Mouse (Mus musculus) limb, embryonic 11.5 days (tissue): ENCODE measurements around the gene Fh1. TPM values are rescaled to one million over a fixed set of nuclear protein-coding genes. Genes with fewer than 3 reads are reported as not detected.

Experiments
- ATAC-seq: fragments of 200-750 bp; cut with Nextera tagmentation; 2 replicates; pipeline ENCODE4 v1.8.0; 2017; ENCODE audit warnings: low read depth; ENCODE audit not compliant: insufficient number of reproducible peaks, low FRiP score, low TSS enrichment
- DNase-seq: peaks from one replicate; pipeline ENCODE4 v3.0.0-alpha.2; 2015; ENCODE audit warnings: low spot score
- H3K27ac ChIP-seq: fragments of 300-500 bp; sonication (generic); replicated peaks from 2 replicates; pipeline ENCODE4 v1.5.1; 2014; ENCODE audit warnings: low read depth, mild to moderate bottlenecking, low read length
- H3K27me3 ChIP-seq: fragments of 300-500 bp; sonication (generic); 2 replicates; pipeline ENCODE4 v1.6.1; 2014; ENCODE audit warnings: mild to moderate bottlenecking, low read length, mixed read lengths; ENCODE audit not compliant: control insufficient read depth, insufficient read depth
- H3K36me3 ChIP-seq: fragments of 300-500 bp; sonication (generic); 2 replicates; pipeline ENCODE4 v1.6.1; 2014; ENCODE audit warnings: mild to moderate bottlenecking, low read length, moderate library complexity, mixed read lengths; ENCODE audit not compliant: control insufficient read depth, insufficient read depth
- H3K4me1 ChIP-seq: fragments of 300-500 bp; sonication (generic); 2 replicates; pipeline ENCODE4 v1.6.1; 2014; ENCODE audit warnings: low read length, mixed read lengths; ENCODE audit not compliant: control insufficient read depth, insufficient read depth
- H3K4me2 ChIP-seq: fragments of 300-500 bp; sonication (generic); 2 replicates; pipeline ENCODE4 v1.6.1; 2014; ENCODE audit warnings: low read depth, mild to moderate bottlenecking, moderate library complexity; ENCODE audit not compliant: severe bottlenecking
- H3K4me3 ChIP-seq: fragments of 300-500 bp; sonication (generic); 2 replicates; pipeline ENCODE4 v1.5.1; 2014; ENCODE audit warnings: low read depth, low read length
- H3K9ac ChIP-seq: fragments of 300-500 bp; sonication (generic); 2 replicates; pipeline ENCODE4 v1.6.1; 2014; ENCODE audit warnings: mild to moderate bottlenecking, low read length
- H3K9me3 ChIP-seq: fragments of 300-500 bp; sonication (generic); 2 replicates; pipeline ENCODE4 v1.6.1; 2016; ENCODE audit warnings: low read length; ENCODE audit not compliant: control insufficient read depth
- WGBS: fragments of 180-500 bp; shearing (Covaris S2); extraction: QIAGEN DNeasy Blood & Tissue Kit; methylation state at CpG from one replicate; pipeline ENCODE4 v1.1.7; 2014; 5-methylcytosine and 5-hydroxymethylcytosine counted together
- polyA plus RNA-seq: library from polyadenylated mRNA; unstranded; fragments of >200 nt; fragmentation: Nextera tagmentation; extraction: Ambion mirVana; gene quantifications from 2 replicates; pipeline ENCODE4 v1.2.1, GENCODE M21; 2014

The Fh1 gene
- polyA plus RNA-seq, 1 experiment from 2014 or later = 114 TPM

DNA sequence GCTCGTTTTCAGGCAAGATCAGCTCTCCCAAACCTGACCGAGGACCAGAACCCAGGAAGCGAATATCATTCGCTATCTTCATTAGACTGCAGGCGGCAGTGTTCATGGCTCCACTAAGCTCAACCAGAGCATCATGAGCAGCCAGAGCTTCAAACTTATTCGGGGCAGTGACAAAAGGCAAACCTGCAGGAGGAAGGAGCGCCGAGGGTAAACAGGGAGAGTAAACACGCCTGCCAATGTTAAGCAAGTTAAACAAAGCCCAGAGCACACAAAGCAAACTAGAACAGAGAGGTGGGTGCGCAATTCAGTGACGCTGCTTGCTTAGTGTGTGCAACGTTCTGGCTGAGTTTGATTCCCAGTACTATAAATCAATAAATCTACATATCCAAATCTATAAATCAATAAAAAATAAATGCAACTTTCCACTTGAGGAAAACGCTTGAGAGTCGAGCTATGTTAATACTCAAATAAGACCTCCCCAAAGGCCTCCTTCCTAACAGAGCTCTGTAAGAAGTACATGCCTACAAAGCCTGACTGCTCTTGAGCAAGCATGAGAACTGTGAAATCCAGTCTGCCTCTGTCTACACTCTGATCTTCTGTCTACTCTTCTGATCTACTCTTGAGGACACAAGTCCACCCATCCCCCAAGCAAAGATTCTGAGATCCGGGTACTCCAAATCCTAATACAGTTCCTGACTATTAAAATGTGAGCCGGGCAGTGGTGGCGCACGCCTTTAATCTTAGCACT lies 17.4 kb downstream of the Fh1 start:
- Histone ChIP-seq H3K4me3 (no peak overlapping the region), H3K9me3 (no peaks in the 10 kb centered on the region), H3K27ac (no peak overlapping the region), H3K4me2 (no peak overlapping the region), H3K36me3 (peaks cover 5% of the 10 kb centered on the region; the same call in 1 of the 2 replicates), H3K9ac (no peak overlapping the region), H3K4me1 (no peaks in the 10 kb centered on the region), H3K27me3 (no peaks in the 10 kb centered on the region)
- DNase-seq (no peak), ATAC-seq (no peak)
- WGBS = 95% methylated on average over 18 of the region's 18 CpGs

DNA sequence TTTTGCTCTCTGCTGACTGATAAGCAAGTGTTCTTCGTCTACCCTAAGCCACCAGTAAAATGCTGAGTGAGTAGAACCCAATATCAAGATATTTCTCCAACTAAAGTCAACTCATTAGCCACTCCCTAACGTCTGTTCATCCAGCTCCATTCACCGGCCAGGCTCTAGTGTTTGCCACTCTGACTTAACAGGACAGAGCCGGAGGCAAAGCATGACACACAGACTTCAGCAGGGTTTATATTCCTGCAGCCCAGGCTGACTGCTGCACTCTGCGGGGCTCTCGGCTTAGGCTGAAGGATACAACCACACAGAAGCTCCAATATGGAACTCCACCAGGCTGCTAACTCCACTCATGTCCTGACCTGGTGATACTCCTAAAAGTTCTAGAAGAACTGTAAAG lies 18.1 kb downstream of the Fh1 start:
- Histone ChIP-seq H3K4me2 (no peak overlapping the region), H3K36me3 (peaks cover 5% of the 10 kb centered on the region; the same call in 1 of the 2 replicates), H3K9me3 (no peaks in the 10 kb centered on the region), H3K9ac (no peak overlapping the region), H3K27ac (no peak overlapping the region), H3K4me1 (no peaks in the 10 kb centered on the region), H3K4me3 (no peak overlapping the region), H3K27me3 (no peaks in the 10 kb centered on the region)
- 95% methylated on average over 6 of the region's 6 CpGs for whole genome bisulfite sequencing
- ATAC-seq (no peak), DNase-seq (no peak)

DNA sequence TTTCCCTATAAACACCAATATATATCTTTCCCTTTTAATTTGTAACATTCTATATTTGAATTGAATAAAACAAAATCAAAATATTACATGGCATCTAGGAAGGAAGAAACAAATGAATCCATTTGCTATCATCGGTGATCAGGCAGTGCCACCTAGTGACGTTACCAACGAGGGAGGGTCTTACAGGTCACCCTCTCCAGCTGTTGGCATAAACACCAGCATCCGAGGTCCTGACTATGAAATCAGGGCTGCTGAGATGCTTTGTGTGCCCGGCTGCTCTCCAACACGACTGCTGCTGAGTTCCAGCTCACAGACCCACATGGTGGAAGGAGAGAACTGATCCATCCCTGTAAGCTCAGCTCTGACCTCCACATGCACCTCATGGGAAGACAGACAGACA lies 22.0 kb downstream of the Fh1 start:
- H3K4me3 ChIP-seq = no peak overlapping the region
- no peak overlapping the region for H3K4me2 ChIP-seq
- no peaks in the 10 kb centered on the region for H3K9me3 ChIP-seq
- H3K9ac ChIP-seq = no peak overlapping the region
- ATAC-seq (no peak), DNase-seq (no peak)
- no peak overlapping the region for H3K27ac ChIP-seq
- H3K27me3 ChIP-seq = no peaks in the 10 kb centered on the region
- peaks cover 3% of the 10 kb centered on the region; the same call in 1 of the 2 replicates for H3K36me3 ChIP-seq
- 75% methylated on average over 6 of the region's 6 CpGs for WGBS
- H3K4me1 ChIP-seq = no peaks in the 10 kb centered on the region

DNA sequence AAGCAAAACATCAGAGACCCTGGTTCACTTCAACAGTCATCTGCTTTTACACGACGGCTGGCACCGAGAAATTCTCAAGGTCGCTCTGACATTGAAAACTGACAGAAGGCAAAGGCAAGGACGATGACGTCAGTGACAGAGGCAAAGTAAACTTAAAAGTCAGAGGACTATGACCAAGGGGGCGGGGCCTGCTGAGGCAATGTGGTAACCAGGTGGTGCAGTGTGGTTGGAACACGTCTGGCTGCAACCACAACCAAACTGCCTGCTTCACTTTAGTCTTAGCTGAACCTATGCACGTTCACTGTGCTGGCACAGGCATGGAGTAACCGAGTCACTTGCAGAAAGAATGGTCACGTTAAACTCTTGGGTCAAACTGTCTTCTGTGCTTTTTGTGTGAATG lies 23.2 kb downstream of the Fh1 start:
- Histone ChIP-seq H3K27me3 (no peaks in the 10 kb centered on the region), H3K27ac (no peak overlapping the region), H3K4me1 (no peaks in the 10 kb centered on the region), H3K36me3 (peaks cover under 1% of the 10 kb centered on the region; the same call in 1 of the 2 replicates), H3K9me3 (no peaks in the 10 kb centered on the region), H3K4me2 (no peak overlapping the region), H3K9ac (no peak overlapping the region), H3K4me3 (no peak overlapping the region)
- ATAC-seq (no peak), DNase-seq (no peak)
- WGBS = 91% methylated on average over 11 of the region's 11 CpGs

DNA sequence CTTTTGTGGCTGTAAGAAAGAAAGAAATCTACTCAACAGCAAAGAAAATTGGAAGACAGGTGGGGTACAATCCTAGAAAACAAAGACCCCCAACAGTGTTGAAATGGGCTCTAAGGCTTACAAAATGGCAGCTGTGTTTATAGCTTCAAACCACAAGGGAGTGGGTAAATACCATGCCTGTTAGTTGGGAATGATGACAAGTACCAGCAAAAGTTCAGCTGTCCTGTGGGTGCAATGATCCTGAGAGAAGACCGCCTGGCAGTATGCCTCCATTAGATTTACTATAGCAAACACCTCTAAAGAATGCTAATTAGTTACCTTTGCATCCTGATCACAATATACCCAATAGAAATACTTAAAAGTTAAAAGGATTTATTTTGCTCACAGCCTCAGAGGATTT lies 32.6 kb downstream of the Fh1 start:
- Histone ChIP-seq H3K9ac (no peak overlapping the region), H3K4me1 (no peaks in the 10 kb centered on the region), H3K4me3 (no peak overlapping the region), H3K27me3 (no peaks in the 10 kb centered on the region), H3K4me2 (no peak overlapping the region), H3K36me3 (no peaks in the 10 kb centered on the region), H3K9me3 (no peaks in the 10 kb centered on the region), H3K27ac (no peak overlapping the region)
- DNase-seq = no peak
- WGBS = 92% methylated on average over 1 of the region's 1 CpGs
- no peak for ATAC-seq

DNA sequence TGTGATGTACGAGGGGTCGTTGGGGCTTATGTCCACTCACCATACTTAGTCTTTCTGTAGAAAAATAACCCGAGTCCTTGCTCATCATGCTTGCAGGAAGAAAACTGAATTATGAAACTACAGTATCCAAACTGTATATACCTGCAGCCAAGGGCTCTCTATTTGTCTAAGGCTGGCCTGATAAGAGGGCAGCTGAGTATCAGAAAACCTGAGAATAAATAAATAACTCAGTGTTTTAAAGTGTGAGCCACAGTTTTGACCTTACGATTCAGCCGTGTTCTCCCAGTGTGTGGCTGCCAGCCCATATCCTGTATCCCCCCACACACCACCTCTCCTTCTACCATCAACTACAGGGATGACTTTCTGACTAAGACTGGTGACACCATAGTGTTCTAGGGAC lies 38.8 kb downstream of the Fh1 start:
- WGBS = 83% methylated on average over 5 of the region's 5 CpGs
- no peaks in the 10 kb centered on the region for H3K9me3 ChIP-seq
- H3K36me3 ChIP-seq = no peaks in the 10 kb centered on the region
- no peaks in the 10 kb centered on the region for H3K4me1 ChIP-seq
- DNase-seq = no peak
- H3K27me3 ChIP-seq = no peaks in the 10 kb centered on the region
- ATAC-seq = no peak
- H3K4me2 ChIP-seq = no peak overlapping the region
- no peak overlapping the region for H3K27ac ChIP-seq
- H3K9ac ChIP-seq = no peak overlapping the region
- H3K4me3 ChIP-seq = no peak overlapping the region

DNA sequence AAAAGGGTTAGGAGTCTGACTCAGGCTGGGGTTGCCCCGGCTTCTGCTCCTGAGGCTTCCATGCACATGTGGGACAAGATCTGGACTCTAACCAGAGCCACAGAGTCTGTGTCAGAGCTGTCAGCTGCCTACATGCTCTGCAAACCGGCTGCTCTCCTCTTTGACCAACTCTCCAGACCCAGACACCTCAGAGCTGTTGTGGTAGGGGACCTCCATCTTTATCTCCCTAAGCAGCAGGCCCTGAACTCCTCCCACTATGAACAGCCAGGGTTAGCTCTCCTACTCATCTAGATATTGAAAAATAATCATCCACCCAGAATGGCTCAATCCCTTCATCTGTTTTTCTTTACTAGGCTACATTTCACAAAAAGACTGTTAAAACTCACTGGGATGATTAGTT lies 40.2 kb downstream of the Fh1 start:
- no peaks in the 10 kb centered on the region for H3K27me3 ChIP-seq
- no peaks in the 10 kb centered on the region for H3K36me3 ChIP-seq
- ATAC-seq (no peak), DNase-seq (no peak)
- no peaks in the 10 kb centered on the region for H3K9me3 ChIP-seq
- H3K27ac ChIP-seq = no peak overlapping the region
- no peaks in the 10 kb centered on the region for H3K4me1 ChIP-seq
- H3K4me2 ChIP-seq = no peak overlapping the region
- H3K4me3 ChIP-seq = no peak overlapping the region
- 80% methylated on average over 2 of the region's 2 CpGs for WGBS
- no peak overlapping the region for H3K9ac ChIP-seq

DNA sequence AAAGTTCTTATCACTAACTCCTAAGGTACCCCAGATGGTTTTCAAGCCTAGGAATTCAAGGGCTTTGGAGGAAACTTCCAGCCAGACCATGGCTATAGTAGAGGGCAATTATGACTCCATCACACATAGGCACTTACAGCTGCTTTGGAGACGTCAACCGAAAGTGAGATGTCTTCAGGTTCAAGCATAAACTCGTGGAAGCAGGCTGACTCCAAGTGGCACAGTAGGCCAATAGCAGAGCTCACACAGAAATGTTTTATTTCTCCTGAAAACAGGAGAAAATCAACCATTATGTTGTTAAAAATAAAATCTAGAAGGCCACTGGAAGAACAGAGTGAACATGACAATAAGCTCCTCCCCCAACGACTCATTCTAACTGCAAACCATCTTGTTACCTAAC lies 42.6 kb downstream of the Fh1 start:
- WGBS = 83% methylated on average over 4 of the region's 4 CpGs
- Histone ChIP-seq H3K4me2 (no peak overlapping the region), H3K36me3 (no peaks in the 10 kb centered on the region), H3K9ac (no peak overlapping the region), H3K27ac (no peak overlapping the region), H3K4me3 (no peak overlapping the region), H3K4me1 (no peaks in the 10 kb centered on the region), H3K27me3 (no peaks in the 10 kb centered on the region), H3K9me3 (no peaks in the 10 kb centered on the region)
- ATAC-seq (no peak), DNase-seq (no peak)

DNA sequence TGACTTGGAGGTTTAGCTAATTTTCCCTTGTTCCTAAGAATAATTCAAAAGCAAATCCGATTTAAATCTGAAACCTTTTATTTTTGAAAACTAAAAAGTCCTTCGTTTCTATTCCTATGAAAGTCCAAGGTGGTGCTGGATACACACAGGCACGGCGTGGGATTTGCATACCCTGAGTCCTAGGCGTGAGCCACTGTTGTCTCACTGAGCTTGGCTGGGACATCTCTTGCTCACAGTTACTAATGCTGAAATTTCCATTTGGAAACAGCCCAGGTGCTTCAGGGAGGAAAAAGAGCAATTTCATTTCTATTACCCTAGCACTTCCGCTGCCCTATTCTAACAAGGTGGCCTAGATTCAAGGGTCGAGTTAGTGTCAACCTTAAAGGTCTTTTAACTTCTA lies 45.1 kb downstream of the Fh1 start:
- ATAC-seq = no peak

More for the DNA sequence above, 45.1 kb downstream of the Fh1 start:
- no peak overlapping the region for H3K27ac ChIP-seq
- WGBS = 88% methylated on average over 7 of the region's 7 CpGs
- H3K4me1 ChIP-seq = no peaks in the 10 kb centered on the region
- H3K9me3 ChIP-seq = no peaks in the 10 kb centered on the region
- no peaks in the 10 kb centered on the region for H3K36me3 ChIP-seq
- no peak for DNase-seq
- H3K4me2 ChIP-seq = no peak overlapping the region
- no peaks in the 10 kb centered on the region for H3K27me3 ChIP-seq
- no peak overlapping the region for H3K4me3 ChIP-seq
- no peak overlapping the region for H3K9ac ChIP-seq
